Mouse (Mus musculus): ENCODE data around the gene Neurl1a.
A peak's percentile ranks its signal among the peaks of the same experiment; 100 is the strongest.

DNA sequence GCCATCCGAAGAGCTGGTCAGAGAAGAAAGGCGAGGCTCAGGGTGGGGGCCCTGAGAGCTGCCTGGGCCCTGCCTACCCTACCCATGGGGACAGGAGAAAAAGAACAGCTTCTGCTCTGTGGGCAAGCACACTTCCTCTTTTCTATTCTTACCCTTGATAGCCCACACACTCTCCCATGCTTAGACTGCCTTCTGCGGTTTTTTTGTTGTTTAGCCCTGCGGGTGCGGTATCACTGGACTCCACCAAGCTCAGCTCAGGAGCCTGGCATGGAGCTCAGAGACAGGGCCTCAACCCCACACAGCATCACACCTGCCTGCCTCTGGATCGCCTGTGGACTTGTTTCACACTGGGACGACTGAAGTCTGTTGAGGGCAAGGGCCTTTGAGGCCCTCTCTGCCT lies 45.5 kb upstream of the Neurl1a start:
- TF ChIP-seq TBP (IDR thresholded peaks at IDR 0.05; ENCODE audit: low read depth, low read length) = peak; percentile 51; the same call in 1 of the 2 replicates
- peak; percentile 58 for TF ChIP-seq ELF1 (IDR thresholded peaks at IDR 0.05; ENCODE audit: low read depth, low read length)
- no peak for TF ChIP-seq CTCF (IDR thresholded peaks at IDR 0.05 in 2 of 3, conservative IDR thresholded peaks at IDR 0.05 in 1 of 3; ENCODE audit: control insufficient read depth in 1 of 3, insufficient read depth in 1 of 3, low read depth in 2 of 3, low read length in 3 of 3, poor library complexity in 1 of 3, severe bottlenecking in 1 of 3)
- peak; percentile 49; the same call in 1 of the 2 replicates for TF ChIP-seq GATA1 (IDR thresholded peaks at IDR 0.05; ENCODE audit: low read depth, low read length)
- TF ChIP-seq E2F4 (IDR thresholded peaks at IDR 0.05; ENCODE audit: borderline replicate concordance, low read depth, low read length) = no peak
- TF ChIP-seq MYB (IDR thresholded peaks at IDR 0.05; ENCODE audit: low read depth, low read length) = no peak
- TF ChIP-seq POLR2A (IDR thresholded peaks at IDR 0.05; ENCODE audit: control insufficient read depth in 1 of 2, insufficient read depth in 1 of 2, low read depth in 1 of 2, low read length in 2 of 2, poor library complexity in 1 of 2) = no peak
- peak; percentile 36; the same call in 1 of the 2 replicates for TF ChIP-seq TAL1 (IDR thresholded peaks at IDR 0.05; ENCODE audit: low read length)
- no peak for TF ChIP-seq KAT2A (conservative IDR thresholded peaks at IDR 0.05; ENCODE audit: low read depth, low read length)
- no peak for TF ChIP-seq USF1 (IDR thresholded peaks at IDR 0.05; ENCODE audit: low read depth, low read length)
- TF ChIP-seq CHD2 (IDR thresholded peaks at IDR 0.05; ENCODE audit: low read length) = peak; percentile 19; the same call in 1 of the 2 replicates
- peak; percentile 50; the same call in 1 of the 2 replicates for TF ChIP-seq ZNF384 (IDR thresholded peaks at IDR 0.05; ENCODE audit: low read depth, low read length)
- TF ChIP-seq POLR2AphosphoS5 (IDR thresholded peaks at IDR 0.05; ENCODE audit: borderline replicate concordance, low read depth, low read length) = no peak

All from MEL (cell line).